Mouse (Mus musculus): ENCODE results near the gene Gcm2. TPM values are rescaled to one million over a fixed set of nuclear protein-coding genes. Genes with fewer than 3 reads are reported as not detected.

The Gcm2 gene
- polyA plus RNA-seq, 2 experiments, result not detected

DNA sequence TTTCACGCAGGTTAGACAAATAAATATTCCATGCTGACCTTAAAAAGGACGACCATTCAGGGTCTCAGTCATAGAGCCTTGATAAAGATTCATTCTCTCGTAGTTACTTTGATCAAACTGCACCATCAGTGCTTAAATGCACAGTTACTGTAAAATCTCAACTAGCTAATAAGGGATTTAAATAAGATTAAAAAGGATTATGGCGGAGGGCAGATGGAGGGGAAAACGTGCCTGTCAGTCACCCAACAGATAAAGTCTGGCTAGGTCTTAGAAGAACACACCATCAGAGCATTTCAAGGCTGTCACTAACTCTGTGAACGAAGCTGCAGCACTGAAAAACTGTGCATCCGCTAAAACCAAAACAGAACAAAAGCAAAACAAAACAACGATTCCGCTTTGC is 32.9 kb downstream of the Gcm2 start:
- DNase-seq (ENCODE audit: low spot score) (no peak), ATAC-seq (ENCODE audit: low FRiP score, low read depth) (no peak)
- H3K9ac ChIP-seq (ENCODE audit: low read depth, low read length, severe bottlenecking), result no peak overlapping the region
- H3K4me3 ChIP-seq (replicated peaks; ENCODE audit: low read length), result no peak overlapping the region
- 67% methylated on average over 9 of the region's 9 CpGs for WGBS
- TF ChIP-seq POLR2A (IDR thresholded peaks at IDR 0.05; ENCODE audit: borderline replicate concordance, extremely low read depth, insufficient read depth, insufficient read length), result no peak
- no peaks in the 10 kb centered on the region for H3K9me3 ChIP-seq (ENCODE audit: control insufficient read depth, low read length)
- H3K36me3 ChIP-seq (ENCODE audit: control insufficient read depth, insufficient read depth, low read length), result no peaks in the 10 kb centered on the region
- H3K27ac ChIP-seq (replicated peaks; ENCODE audit: low read depth, low read length), result no peak overlapping the region
- no peak overlapping the region for H3K4me2 ChIP-seq (replicated peaks; ENCODE audit: low read depth, low read length, severe bottlenecking)
- 0 out of 2 replicates have a peak, but pooled peaks cover 8% of the 10 kb centered on the region for H3K27me3 ChIP-seq (ENCODE audit: control insufficient read depth, insufficient read depth, low read length)
- peaks cover 9% of the 10 kb centered on the region; the same call in 1 of the 2 replicates for H3K4me1 ChIP-seq (ENCODE audit: control insufficient read depth, insufficient read depth, low read length)

DNA sequence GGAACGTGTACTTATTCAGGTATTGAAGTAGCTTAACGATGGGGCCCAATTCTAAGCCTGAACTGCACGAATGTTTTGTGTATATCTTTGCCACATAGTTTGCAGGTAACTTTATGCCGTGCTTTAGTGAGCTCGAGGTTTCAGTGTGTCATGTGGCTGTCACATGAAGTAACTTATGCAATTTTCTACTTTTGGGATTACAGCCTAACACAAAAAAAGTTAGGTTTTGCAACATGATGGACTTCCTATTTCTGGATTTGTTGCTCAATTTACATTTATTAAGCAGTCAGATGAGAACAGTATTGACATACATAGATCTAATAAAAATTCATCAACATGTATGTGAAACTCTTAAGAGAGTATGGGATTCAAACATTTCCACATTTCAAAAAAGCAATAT is 37.0 kb downstream of the Gcm2 start:
- H3K27ac ChIP-seq (replicated peaks; ENCODE audit: low read depth, low read length), result no peak overlapping the region
- TF ChIP-seq POLR2A (IDR thresholded peaks at IDR 0.05; ENCODE audit: borderline replicate concordance, extremely low read depth, insufficient read depth, insufficient read length), result no peak
- peaks cover 4% of the 10 kb centered on the region; the same call in 1 of the 2 replicates for H3K4me1 ChIP-seq (ENCODE audit: control insufficient read depth, insufficient read depth, low read length)
- no peak overlapping the region for H3K4me3 ChIP-seq (replicated peaks; ENCODE audit: low read length)
- no peak overlapping the region for H3K9ac ChIP-seq (ENCODE audit: low read depth, low read length, severe bottlenecking)
- WGBS, result 77% methylated on average over 5 of the region's 5 CpGs
- no peaks in the 10 kb centered on the region for H3K36me3 ChIP-seq (ENCODE audit: control insufficient read depth, insufficient read depth, low read length)
- DNase-seq (ENCODE audit: low spot score) (no peak), ATAC-seq (ENCODE audit: low FRiP score, low read depth) (no peak)
- no peak overlapping the region for H3K4me2 ChIP-seq (replicated peaks; ENCODE audit: low read depth, low read length, severe bottlenecking)
- no peaks in the 10 kb centered on the region for H3K9me3 ChIP-seq (ENCODE audit: control insufficient read depth, low read length)
- H3K27me3 ChIP-seq (ENCODE audit: control insufficient read depth, insufficient read depth, low read length), result 0 out of 2 replicates have a peak, but pooled peaks cover 8% of the 10 kb centered on the region

DNA sequence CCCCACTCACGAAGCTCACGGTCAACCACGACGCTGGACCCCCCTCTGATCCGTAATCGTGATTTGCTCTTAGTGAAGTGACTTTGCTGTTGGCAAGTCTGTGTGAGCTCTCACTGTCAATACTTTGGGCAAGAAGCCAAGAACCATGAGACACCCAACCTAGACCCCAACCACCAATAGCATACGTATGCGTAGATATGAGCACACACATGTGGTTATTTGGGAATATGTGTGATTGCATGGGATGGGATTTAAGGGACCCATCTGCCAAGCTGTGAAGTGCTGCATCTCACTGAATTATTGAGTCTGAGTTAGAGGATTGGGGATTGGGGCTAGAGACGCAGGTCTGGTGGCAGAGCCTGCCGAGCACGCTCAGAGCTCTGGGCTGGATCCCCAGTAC is 39.2 kb downstream of the Gcm2 start:
- no peaks in the 10 kb centered on the region for H3K27me3 ChIP-seq (ENCODE audit: control insufficient read depth, insufficient read depth, low read length)
- DNase-seq (ENCODE audit: low spot score), result no peak
- 87% methylated on average over 11 of the region's 11 CpGs for WGBS
- H3K4me3 ChIP-seq (replicated peaks; ENCODE audit: low read length), result no peak overlapping the region
- H3K9me3 ChIP-seq (ENCODE audit: control insufficient read depth, low read length), result no peaks in the 10 kb centered on the region
- no peaks in the 10 kb centered on the region for H3K36me3 ChIP-seq (ENCODE audit: control insufficient read depth, insufficient read depth, low read length)
- ATAC-seq (ENCODE audit: low FRiP score, low read depth), result no peak
- TF ChIP-seq POLR2A (IDR thresholded peaks at IDR 0.05; ENCODE audit: borderline replicate concordance, extremely low read depth, insufficient read depth, insufficient read length), result no peak
- no peaks in the 10 kb centered on the region for H3K4me1 ChIP-seq (ENCODE audit: control insufficient read depth, insufficient read depth, low read length)
- H3K9ac ChIP-seq (ENCODE audit: low read depth, low read length, severe bottlenecking), result no peak overlapping the region
- H3K4me2 ChIP-seq (replicated peaks; ENCODE audit: low read depth, low read length, severe bottlenecking), result no peak overlapping the region
- H3K27ac ChIP-seq (replicated peaks; ENCODE audit: low read depth, low read length), result no peak overlapping the region

DNA sequence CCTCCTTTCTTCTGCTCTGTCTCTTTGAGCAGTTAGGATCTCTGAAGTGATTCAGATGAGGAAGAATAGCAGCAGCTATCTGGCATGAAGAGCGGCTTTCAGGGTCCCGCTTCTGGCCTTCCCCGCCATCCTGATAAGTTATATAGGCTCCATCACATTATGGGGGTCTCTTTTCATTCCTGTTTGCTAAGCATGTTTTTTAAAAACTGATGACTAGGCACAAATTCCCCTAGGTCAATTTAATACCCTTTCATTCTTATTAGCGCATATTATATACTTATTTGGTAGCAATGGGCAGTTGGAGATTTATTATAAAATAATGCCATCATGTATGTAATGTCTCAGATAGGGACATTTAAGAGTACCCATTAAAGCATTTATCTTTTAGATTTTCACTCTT is 43.2 kb downstream of the Gcm2 start:
- H3K27ac ChIP-seq (replicated peaks; ENCODE audit: low read depth, low read length), result no peak overlapping the region
- H3K27me3 ChIP-seq (ENCODE audit: control insufficient read depth, insufficient read depth, low read length), result no peaks in the 10 kb centered on the region
- DNase-seq (ENCODE audit: low spot score), result no peak
- H3K36me3 ChIP-seq (ENCODE audit: control insufficient read depth, insufficient read depth, low read length), result no peaks in the 10 kb centered on the region
- WGBS, result 92% methylated on average over 4 of the region's 4 CpGs
- no peak overlapping the region for H3K4me3 ChIP-seq (replicated peaks; ENCODE audit: low read length)
- no peak for TF ChIP-seq POLR2A (IDR thresholded peaks at IDR 0.05; ENCODE audit: borderline replicate concordance, extremely low read depth, insufficient read depth, insufficient read length)
- no peaks in the 10 kb centered on the region for H3K9me3 ChIP-seq (ENCODE audit: control insufficient read depth, low read length)
- H3K4me1 ChIP-seq (ENCODE audit: control insufficient read depth, insufficient read depth, low read length), result no peaks in the 10 kb centered on the region
- H3K9ac ChIP-seq (ENCODE audit: low read depth, low read length, severe bottlenecking), result no peak overlapping the region
- ATAC-seq (ENCODE audit: low FRiP score, low read depth), result no peak
- no peak overlapping the region for H3K4me2 ChIP-seq (replicated peaks; ENCODE audit: low read depth, low read length, severe bottlenecking)

DNA sequence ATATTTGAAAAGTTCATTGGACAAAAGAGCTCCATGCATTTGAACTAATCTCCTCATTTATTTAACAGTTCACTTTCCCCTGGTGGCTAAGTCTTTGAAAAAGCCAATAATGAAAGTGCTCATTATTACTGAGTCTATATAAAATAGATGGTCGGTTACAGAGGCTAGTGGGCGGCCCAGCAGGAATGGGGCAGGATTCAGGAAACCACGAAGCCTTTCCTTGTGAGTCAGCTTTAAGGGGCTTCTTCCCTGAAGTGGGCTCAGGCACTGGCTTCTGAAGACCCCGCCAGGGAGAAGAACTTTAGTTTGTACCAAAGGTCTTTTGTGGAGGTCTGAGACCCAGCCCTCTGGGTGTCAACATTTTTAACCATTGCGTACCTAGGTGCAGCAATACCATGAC is 58.9 kb downstream of the Gcm2 start:
- Histone ChIP-seq H3K27me3 (ENCODE audit: control insufficient read depth, insufficient read depth, low read length) (no peaks in the 10 kb centered on the region), H3K4me2 (replicated peaks; ENCODE audit: low read depth, low read length, severe bottlenecking) (no peak overlapping the region), H3K9me3 (ENCODE audit: control insufficient read depth, low read length) (no peaks in the 10 kb centered on the region), H3K4me1 (ENCODE audit: control insufficient read depth, insufficient read depth, low read length) (no peaks in the 10 kb centered on the region), H3K36me3 (ENCODE audit: control insufficient read depth, insufficient read depth, low read length) (no peaks in the 10 kb centered on the region), H3K4me3 (replicated peaks; ENCODE audit: low read length) (no peak overlapping the region), H3K27ac (replicated peaks; ENCODE audit: low read depth, low read length) (no peak overlapping the region), H3K9ac (ENCODE audit: low read depth, low read length, severe bottlenecking) (no peak overlapping the region)
- ATAC-seq (ENCODE audit: low FRiP score, low read depth) (no peak), DNase-seq (ENCODE audit: low spot score) (no peak)
- no peak for TF ChIP-seq POLR2A (IDR thresholded peaks at IDR 0.05; ENCODE audit: borderline replicate concordance, extremely low read depth, insufficient read depth, insufficient read length)
- WGBS, result 54% methylated on average over 5 of the region's 5 CpGs

Other genes starting within 250 kb of the Gcm2 start
- gene Pak1ip1, start 110.0 kb downstream of the Gcm2 start, polyA plus RNA-seq (2012; rRNA removed), result 44.6 and 54.0 TPM in 2 replicates
- 55.7 and 60.7 TPM in 2 replicates for gene Pak1ip1, start 110.0 kb downstream of the Gcm2 start, polyA plus RNA-seq (2014; fragmentation: Nextera tagmentation; extraction: Ambion mirVana)
- gene Tmem14c, start 94.7 kb downstream of the Gcm2 start, polyA plus RNA-seq (2012; rRNA removed), result 110 and 122 TPM in 2 replicates
- gene Tmem14c, start 94.7 kb downstream of the Gcm2 start, polyA plus RNA-seq (2014; fragmentation: Nextera tagmentation; extraction: Ambion mirVana), result 220 and 229 TPM in 2 replicates
- gene Mak, start 31.3 kb downstream of the Gcm2 start, polyA plus RNA-seq (2012; rRNA removed), result 0.64 and 0.79 TPM in 2 replicates
- 0.23 and 0.46 TPM in 2 replicates for gene Mak, start 31.3 kb downstream of the Gcm2 start, polyA plus RNA-seq (2014; fragmentation: Nextera tagmentation; extraction: Ambion mirVana)
- gene Sycp2l, start 3.3 kb upstream of the Gcm2 start, polyA plus RNA-seq (2012; rRNA removed), result not detected in 2 replicates
- not detected in 2 replicates for gene Sycp2l, start 3.3 kb upstream of the Gcm2 start, polyA plus RNA-seq (2014; fragmentation: Nextera tagmentation; extraction: Ambion mirVana)
- gene Elovl2, start 109.4 kb upstream of the Gcm2 start, polyA plus RNA-seq (2012; rRNA removed), result 2.3 and 2.7 TPM in 2 replicates
- 2.5 and 3.7 TPM in 2 replicates for gene Elovl2, start 109.4 kb upstream of the Gcm2 start, polyA plus RNA-seq (2014; fragmentation: Nextera tagmentation; extraction: Ambion mirVana)
- 12.3 and 13.4 TPM in 2 replicates for gene Smim13, start 138.8 kb upstream of the Gcm2 start, polyA plus RNA-seq (2012; rRNA removed)
- gene Smim13, start 138.8 kb upstream of the Gcm2 start, polyA plus RNA-seq (2014; fragmentation: Nextera tagmentation; extraction: Ambion mirVana), result 15.8 and 17.3 TPM in 2 replicates
- not detected in 2 replicates for gene Gm17364, start 162.9 kb upstream of the Gcm2 start, polyA plus RNA-seq (2012; rRNA removed)
- gene Gm17364, start 162.9 kb upstream of the Gcm2 start, polyA plus RNA-seq (2014; fragmentation: Nextera tagmentation; extraction: Ambion mirVana), result not detected in 2 replicates